Mouse (Mus musculus): Measurements from ENCODE around the gene Rpl18.

DNA sequence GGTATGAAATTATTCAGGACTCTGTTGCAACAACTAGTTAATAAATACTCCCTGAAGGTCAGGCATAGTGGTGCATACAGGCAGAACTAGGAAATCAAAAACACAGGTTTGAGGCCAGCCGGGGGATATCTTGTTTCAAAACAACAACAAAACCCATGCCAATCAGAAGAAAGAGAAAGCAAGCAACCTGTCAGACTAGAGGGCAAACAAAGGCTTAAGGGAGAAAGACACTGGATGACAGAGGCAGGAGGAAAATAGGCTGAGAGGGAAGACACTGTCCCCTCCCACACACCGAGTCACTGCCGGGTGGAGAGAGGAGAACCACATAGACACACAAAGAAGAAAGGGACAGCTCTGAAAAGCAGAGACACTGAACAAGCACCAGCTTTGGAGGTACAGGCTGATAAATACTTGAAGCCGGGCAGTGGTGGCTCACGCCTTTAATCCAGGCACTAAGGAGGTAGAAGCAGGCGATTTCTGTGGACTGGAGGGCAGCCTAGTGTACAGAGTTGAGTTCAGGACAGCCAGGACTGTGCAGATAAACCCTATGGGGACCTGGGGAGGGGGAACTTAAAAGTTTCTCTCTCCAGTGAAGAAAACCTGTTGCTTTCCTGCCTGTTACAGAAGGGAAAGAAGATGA, 1.3 kb upstream of the Rpl18 start:
- TF ChIP-seq MAFK (IDR thresholded peaks at IDR 0.05; ENCODE audit: insufficient read depth, low read depth, low read length) (no peak), CHD2 (IDR thresholded peaks at IDR 0.05; ENCODE audit: low read depth, low read length) (no peak), HCFC1 (IDR thresholded peaks at IDR 0.05; ENCODE audit: borderline replicate concordance, insufficient read depth, low read length) (no peak)
